Mouse (Mus musculus) c-Kit-positive CD71-positive TER-119-negative erythroid progenitor cells, embryonic 14.5 days (primary cell): ENCODE measurements around the gene Trmt10b.

ENCODE experiments used
- DNase-seq: peaks from one replicate; pipeline ENCODE4 v3.0.0-alpha.2; 2013; ENCODE audit warnings: low read depth

Gene Trmt10b

GRCm38 (mm10) chr4:45341669-45342249 lies 44.8 kb downstream of the Trmt10b start, which contains the start of gene Dcaf10:
Gene Dcaf10 (plus strand): TSS chr4:45342101.
- peak; percentile 83 for DNase-seq

GRCm38 (mm10) chr4:45342286-45343155 lies 45.6 kb downstream of the Trmt10b start, which contains the start of gene Exosc3:
Gene Exosc3 (minus strand): TSS chr4:45342732.
- DNase-seq = peak; percentile 31

- DNase-seq = no peak
Measured at GRCm38 (mm10) chr4:45356653-45357052, 59.7 kb downstream of the Trmt10b start.
